Mouse (Mus musculus) lung, embryonic 14.5 days (tissue): ENCODE data around the gene Zwint. TPM values are rescaled to one million over a fixed set of nuclear protein-coding genes. Genes with fewer than 3 reads are reported as not detected.

ENCODE experiments used
- ATAC-seq: fragments of 200-750 bp; cut with Nextera tagmentation; 2 replicates; pipeline ENCODE4 v1.8.0; 2017; ENCODE audit warnings: mild to moderate bottlenecking, moderate TSS enrichment, moderate library complexity; ENCODE audit not compliant: insufficient read depth
- DNase-seq: peaks from one replicate; pipeline ENCODE4 v3.0.0-alpha.2; 2015
- H3K27ac ChIP-seq: fragments of 300-500 bp; sonication (generic); 2 replicates; pipeline ENCODE4 v1.5.1; 2014; ENCODE audit warnings: low read depth, mild to moderate bottlenecking, moderate library complexity
- H3K27me3 ChIP-seq: fragments of 300-500 bp; sonication (generic); 2 replicates; pipeline ENCODE4 v1.6.1; 2014; ENCODE audit warnings: low read length, control low read depth; ENCODE audit not compliant: insufficient read depth
- H3K36me3 ChIP-seq: fragments of 300-500 bp; sonication (generic); 2 replicates; pipeline ENCODE4 v1.6.1; 2014; ENCODE audit warnings: control low read depth; ENCODE audit not compliant: insufficient read depth
- H3K4me1 ChIP-seq: fragments of 300-500 bp; sonication (generic); 2 replicates; pipeline ENCODE4 v1.6.1; 2014; ENCODE audit warnings: antibody characterized with exemption, control low read depth; ENCODE audit not compliant: insufficient read depth
- H3K4me2 ChIP-seq: fragments of 300-500 bp; sonication (generic); 2 replicates; pipeline ENCODE4 v1.6.1; 2014; ENCODE audit warnings: mild to moderate bottlenecking
- H3K4me3 ChIP-seq: fragments of 300-500 bp; sonication (generic); 2 replicates; pipeline ENCODE4 v1.5.1; 2014; ENCODE audit warnings: low read depth, low read length
- H3K9ac ChIP-seq: fragments of 300-500 bp; sonication (generic); 2 replicates; pipeline ENCODE4 v1.6.1; 2014
- H3K9me3 ChIP-seq: fragments of 300-500 bp; sonication (generic); 2 replicates; pipeline ENCODE4 v1.6.1; 2016; ENCODE audit warnings: low read depth, low read length, control low read depth
- CTCF ChIP-seq: IDR thresholded peaks from 2 replicates; pipeline ENCODE4 v1.5.1; 2016; ENCODE audit warnings: antibody characterized with exemption, low read depth
- WGBS: fragments of 180-500 bp; shearing (Covaris S2); extraction: QIAGEN DNeasy Blood & Tissue Kit; methylation state at CpG from one replicate; pipeline ENCODE4 v1.1.7; 2014; 5-methylcytosine and 5-hydroxymethylcytosine counted together
- polyA plus RNA-seq: library from polyadenylated mRNA; unstranded; fragments of >200 nt; fragmentation: Nextera tagmentation; extraction: Ambion mirVana; gene quantifications from 2 replicates; pipeline ENCODE4 v1.2.1, GENCODE M21; 2014

The Zwint gene
- polyA plus RNA-seq, 1 experiment from 2014 or later = 234 TPM

- no peaks in the 10 kb centered on the region for H3K4me1 ChIP-seq
- no peaks in the 10 kb centered on the region for H3K27me3 ChIP-seq
- peaks cover 7% of the 10 kb centered on the region for H3K36me3 ChIP-seq
- H3K9me3 ChIP-seq = no peaks in the 10 kb centered on the region
- no peak overlapping the region for H3K4me3 ChIP-seq
- ATAC-seq (no peak), DNase-seq (no peak)
- TF ChIP-seq CTCF = no peak
- H3K27ac ChIP-seq = no peak overlapping the region
- WGBS = 86% methylated on average over 4 of the region's 4 CpGs
- no peak overlapping the region for H3K4me2 ChIP-seq
- no peak overlapping the region for H3K9ac ChIP-seq
These were observed 24.4 kb downstream of the Zwint start for GRCm38 (mm10) chr10:72679086-72679485.

DNA sequence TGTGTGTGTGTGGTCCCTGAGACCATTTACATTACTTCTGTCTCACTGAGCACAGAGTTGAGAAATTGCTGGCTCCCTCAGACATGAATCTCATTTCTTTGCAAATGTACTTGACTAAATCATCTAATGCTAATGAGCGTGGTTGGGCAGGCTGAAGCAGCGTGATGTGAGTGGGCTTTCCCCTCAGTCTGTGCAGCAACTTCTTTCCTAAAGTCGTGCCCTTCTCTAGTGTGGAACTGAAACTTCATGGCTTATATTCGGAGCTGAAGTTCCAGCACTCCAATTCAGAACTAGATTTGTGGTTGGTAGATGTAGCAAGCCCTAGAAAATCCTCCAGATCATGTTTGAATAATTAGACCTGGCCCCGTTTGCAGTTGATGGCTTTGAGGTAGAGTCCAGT, 46.4 kb downstream of the Zwint start:
- WGBS = 75% methylated on average over 5 of the region's 5 CpGs
- H3K9me3 ChIP-seq = no peaks in the 10 kb centered on the region
- no peak overlapping the region for H3K4me2 ChIP-seq
- TF ChIP-seq CTCF = no peak
- no peaks in the 10 kb centered on the region for H3K27me3 ChIP-seq
- ATAC-seq (no peak), DNase-seq (no peak)
- H3K9ac ChIP-seq = no peak overlapping the region
- no peaks in the 10 kb centered on the region for H3K4me1 ChIP-seq
- H3K36me3 ChIP-seq = no peaks in the 10 kb centered on the region
- no peak overlapping the region for H3K4me3 ChIP-seq
- H3K27ac ChIP-seq = no peak overlapping the region

GRCm38 (mm10) chr10:72713754-72714153, 59.1 kb downstream of the Zwint start:
- peak; percentile 78 for ATAC-seq
- H3K27ac ChIP-seq = no peak overlapping the region

More at GRCm38 (mm10) chr10:72713754-72714153, 59.1 kb downstream of the Zwint start:
- no peak overlapping the region for H3K4me2 ChIP-seq
- TF ChIP-seq CTCF = no peak
- H3K4me3 ChIP-seq = no peak overlapping the region
- H3K9me3 ChIP-seq = no peaks in the 10 kb centered on the region
- no peaks in the 10 kb centered on the region for H3K36me3 ChIP-seq
- 36% methylated on average over 2 of the region's 2 CpGs for WGBS
- no peaks in the 10 kb centered on the region for H3K27me3 ChIP-seq
- no peak overlapping the region for H3K9ac ChIP-seq
- no peaks in the 10 kb centered on the region for H3K4me1 ChIP-seq
- peak; percentile 17 for DNase-seq
